In the genomic region with DNA sequence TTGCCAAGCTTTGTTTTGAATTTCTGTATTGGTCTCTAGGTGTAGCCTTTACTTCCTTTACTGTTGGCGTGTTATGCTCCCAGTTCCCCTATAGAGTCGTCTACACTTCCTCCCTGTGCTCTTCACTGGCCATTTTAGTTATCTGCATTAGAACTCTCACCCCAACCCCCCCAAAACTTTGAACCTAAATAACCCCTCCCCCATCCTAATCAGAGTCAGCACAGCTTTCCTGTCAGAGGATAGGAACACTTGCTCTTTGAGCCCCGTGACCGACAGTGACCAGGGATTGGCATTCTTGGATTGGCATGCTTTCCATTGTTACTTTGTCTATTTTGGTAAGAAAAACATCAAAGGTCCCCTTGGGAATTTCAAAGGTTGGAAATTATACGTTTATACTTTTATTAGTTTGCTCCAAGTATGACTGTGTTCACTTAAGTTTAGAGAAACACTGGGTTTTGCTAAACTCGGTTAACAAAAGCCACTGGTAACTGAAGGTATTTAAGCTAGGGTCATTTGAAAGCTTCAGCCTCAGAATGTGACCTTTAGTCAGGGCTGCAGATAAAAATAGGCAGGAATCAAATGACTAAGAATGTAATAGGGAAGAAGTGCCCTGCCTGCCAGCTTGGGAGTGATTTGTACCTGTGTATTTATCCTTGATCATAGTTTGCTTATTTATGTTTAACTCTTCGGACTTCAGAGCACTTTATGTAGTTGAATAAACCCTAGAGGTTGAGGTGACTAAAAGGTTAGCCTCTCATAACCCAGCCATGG, we compare ENCODE assay signal across 8 mouse cellular contexts. TPM values are rescaled to one million over a fixed set of nuclear protein-coding genes. Genes with fewer than 3 reads are reported as not detected.
DNase-seq lines count a peak whose midpoint lies in the region; ATAC-seq and TF ChIP-seq lines count a peak whose summit lies in the region.

No protein-coding gene starts in this region.

- H3K9ac ChIP-seq in forebrain, embryonic 13.5 days: no peak overlapping the region; the same call in 1 of the 2 replicates
- H3K9ac ChIP-seq in neural tube, embryonic 15.5 days (replicated peaks): 0 out of 2 replicates have a peak overlapping the region, but pooled peaks have one; percentile 20

- DNase-seq in left cerebral cortex, adult 2 months (ENCODE audit: extremely low spot score in 1 of 2, low spot score in 2 of 2): no peak
- DNase-seq in left cerebral cortex, adult 18-20 months (ENCODE audit: low spot score in 2 of 2): no peak
- peak; percentile 57 to 71 for DNase-seq in kidney, postnatal 25 days
- DNase-seq in frontal cortex, postnatal 10 days (ENCODE audit: low spot score in 2 of 2): no peak
- no peak for DNase-seq in urinary bladder, postnatal 4 days (ENCODE audit: low spot score in 2 of 2)
- DNase-seq in layer of hippocampus, adult 18-20 months (ENCODE audit: low spot score in 2 of 2): no peak

- ATAC-seq in forebrain, embryonic 13.5 days: no peak
- ATAC-seq in neural tube, embryonic 15.5 days (ENCODE audit: low FRiP score): no peak

- WGBS in forebrain, embryonic 13.5 days: 80% methylated on average over 7 of the region's 7 CpGs
- 68% methylated on average over 7 of the region's 7 CpGs for WGBS in neural tube, embryonic 15.5 days

- no peaks in the 10 kb centered on the region for H3K9me3 ChIP-seq in forebrain, embryonic 13.5 days (replicated peaks)
- no peaks in the 10 kb centered on the region for H3K9me3 ChIP-seq in neural tube, embryonic 15.5 days (replicated peaks)

- intact Hi-C loops in left cerebral cortex, adult 2 months (cut with DNase I): no loop called here

- H3K27me3 ChIP-seq in forebrain, embryonic 13.5 days: no peaks in the 10 kb centered on the region
- H3K27me3 ChIP-seq in neural tube, embryonic 15.5 days (replicated peaks): no peaks in the 10 kb centered on the region

- peak overlapping the region; percentile 45; the same call in 1 of the 2 replicates for H3K27ac ChIP-seq in left cerebral cortex, adult 2 months
- no peak overlapping the region for H3K27ac ChIP-seq in forebrain, embryonic 13.5 days
- H3K27ac ChIP-seq in neural tube, embryonic 15.5 days (replicated peaks): no peak overlapping the region

- no peak for TF ChIP-seq CTCF in left cerebral cortex, adult 2 months (IDR thresholded peaks at IDR 0.05)

- peak overlapping the region; percentile 98; the same call in 1 of the 2 replicates for H3K4me3 ChIP-seq in left cerebral cortex, adult 2 months
- peak overlapping the region; percentile 10; the same call in 1 of the 2 replicates for H3K4me3 ChIP-seq in forebrain, embryonic 13.5 days
- H3K4me3 ChIP-seq in neural tube, embryonic 15.5 days (replicated peaks): peak overlapping the region; percentile 3; the same call in 1 of the 2 replicates

- H3K36me3 ChIP-seq in forebrain, embryonic 13.5 days (ENCODE audit: poor library complexity, severe bottlenecking): peaks cover 46% of the 10 kb centered on the region
- H3K36me3 ChIP-seq in neural tube, embryonic 15.5 days: peaks cover 29% of the 10 kb centered on the region

- H3K4me1 ChIP-seq in forebrain, embryonic 13.5 days: peaks cover 62% of the 10 kb centered on the region
- peaks cover 67% of the 10 kb centered on the region for H3K4me1 ChIP-seq in neural tube, embryonic 15.5 days

- H3K4me2 ChIP-seq in forebrain, embryonic 13.5 days: peak overlapping the region; percentile 29
- H3K4me2 ChIP-seq in neural tube, embryonic 15.5 days: peak overlapping the region; percentile 84

RNA-seq across cellular contexts. Expression of a gene that starts 3.5 kb away (rescaled TPM):
- total RNA-seq in left cerebral cortex, adult 2 months (2021): 10 to 100 TPM; 52.7 to 60.9 TPM
- total RNA-seq in left cerebral cortex, adult 18-20 months (2021): 10 to 100 TPM; 59.7 to 64.1 TPM
- polyA plus RNA-seq in forebrain, embryonic 13.5 days (2015; fragmentation: Nextera tagmentation; extraction: Ambion mirVana): 40.3 and 44.0 TPM in 2 replicates
- 41.4 and 42.0 TPM in 2 replicates for polyA plus RNA-seq in neural tube, embryonic 15.5 days (2015; fragmentation: Nextera tagmentation; extraction: Ambion mirVana)
- 10 to 100 TPM; 56.9 to 62.7 TPM for total RNA-seq in layer of hippocampus, adult 18-20 months (2021)

RNA-seq across cellular contexts. Expression of a gene that starts 25.6 kb away (rescaled TPM):
- total RNA-seq in left cerebral cortex, adult 2 months (2021): 1 to 10 TPM; 6.8 to 7.7 TPM
- total RNA-seq in left cerebral cortex, adult 18-20 months (2021): 1 to 10 TPM; 4.4 to 8.2 TPM
- 0.53 and 0.80 TPM in 2 replicates for polyA plus RNA-seq in forebrain, embryonic 13.5 days (2015; fragmentation: Nextera tagmentation; extraction: Ambion mirVana)
- 1.3 and 1.6 TPM in 2 replicates for polyA plus RNA-seq in neural tube, embryonic 15.5 days (2015; fragmentation: Nextera tagmentation; extraction: Ambion mirVana)
- 1 to 10 TPM; 7.1 to 7.4 TPM for total RNA-seq in layer of hippocampus, adult 18-20 months (2021)

RNA-seq across cellular contexts. Expression of a gene that starts 37.3 kb away (rescaled TPM):
- 100 to 1,000 TPM; 349 to 358 TPM for total RNA-seq in left cerebral cortex, adult 2 months (2021)
- 100 to 1,000 TPM; 351 to 360 TPM for total RNA-seq in left cerebral cortex, adult 18-20 months (2021)
- polyA plus RNA-seq in forebrain, embryonic 13.5 days (2015; fragmentation: Nextera tagmentation; extraction: Ambion mirVana): 98.1 and 108 TPM in 2 replicates
- 102 and 109 TPM in 2 replicates for polyA plus RNA-seq in neural tube, embryonic 15.5 days (2015; fragmentation: Nextera tagmentation; extraction: Ambion mirVana)
- total RNA-seq in layer of hippocampus, adult 18-20 months (2021): 100 to 1,000 TPM; 322 to 323 TPM

Comparison
In these comparisons a context has a peak if more than half of its experiments do, and no peak if none do; other contexts are left out.
1. DNase-seq: peak in kidney, postnatal 25 days (2 of 2); none in left cerebral cortex, adult 2 months (0 of 2), left cerebral cortex, adult 18-20 months (0 of 2), frontal cortex, postnatal 10 days (0 of 2), urinary bladder, postnatal 4 days (0 of 2) and layer of hippocampus, adult 18-20 months (0 of 2).
2. H3K4me3 ChIP-seq: peak in every context shown above with its lines; median percentile 98 in left cerebral cortex, adult 2 months; 10 in forebrain, embryonic 13.5 days; 3 in neural tube, embryonic 15.5 days.